Mouse (Mus musculus) liver, embryonic 16.5 days (tissue): ENCODE data around the gene Kcnip4. TPM values are rescaled to one million over a fixed set of nuclear protein-coding genes. Genes with fewer than 3 reads are reported as not detected.

Experiments used
- ATAC-seq: fragments of 200-750 bp; cut with Nextera tagmentation; 2 replicates; pipeline ENCODE4 v1.8.0; 2017; ENCODE audit warnings: low read depth, mild to moderate bottlenecking, moderate number of reproducible peaks, moderate library complexity
- H3K27ac ChIP-seq: fragments of 300-500 bp; sonication (generic); 2 replicates; pipeline ENCODE4 v1.5.1; 2014; ENCODE audit warnings: mild to moderate bottlenecking, low read length
- H3K27me3 ChIP-seq: fragments of 300-500 bp; sonication (generic); 2 replicates; pipeline ENCODE4 v1.6.1; 2014; ENCODE audit warnings: low read depth, low read length, mixed read lengths; ENCODE audit not compliant: control insufficient read depth, insufficient read depth
- H3K36me3 ChIP-seq: fragments of 300-500 bp; sonication (generic); 2 replicates; pipeline ENCODE4 v1.6.1; 2014; ENCODE audit warnings: mild to moderate bottlenecking; ENCODE audit not compliant: control insufficient read depth, insufficient read depth
- H3K4me1 ChIP-seq: fragments of 300-500 bp; sonication (generic); 2 replicates; pipeline ENCODE4 v1.6.1; 2014; ENCODE audit warnings: low read depth, low read length, mixed read lengths; ENCODE audit not compliant: control insufficient read depth
- H3K4me2 ChIP-seq: fragments of 300-500 bp; sonication (generic); 2 replicates; pipeline ENCODE4 v1.6.1; 2014; ENCODE audit warnings: low read depth, low read length, mixed read lengths
- H3K4me3 ChIP-seq: fragments of 300-500 bp; sonication (generic); 2 replicates; pipeline ENCODE4 v1.5.1; 2014; ENCODE audit warnings: low read depth, mild to moderate bottlenecking, low read length
- H3K9ac ChIP-seq: fragments of 300-500 bp; sonication (generic); 2 replicates; pipeline ENCODE4 v1.6.1; 2014; ENCODE audit warnings: low read depth, low read length
- H3K9me3 ChIP-seq: fragments of 300-500 bp; sonication (generic); replicated peaks from 2 replicates; pipeline ENCODE4 v1.6.1; 2016; ENCODE audit warnings: low read length; ENCODE audit not compliant: control insufficient read depth
- WGBS: fragments of 180-500 bp; shearing (Covaris S2); extraction: QIAGEN DNeasy Blood & Tissue Kit; methylation state at CpG from one replicate; pipeline ENCODE4 v1.1.7; 2014; ENCODE audit not compliant: insufficient replicate concordance; 5-methylcytosine and 5-hydroxymethylcytosine counted together
- polyA plus RNA-seq: library from polyadenylated mRNA; unstranded; fragments of >200 nt; fragmentation: Nextera tagmentation; extraction: Ambion mirVana; gene quantifications from 2 replicates; pipeline ENCODE4 v1.2.1, GENCODE M21; 2015

Kcnip4 gene
- 0.04 and 0.09 TPM in 2 replicates for polyA plus RNA-seq

DNA sequence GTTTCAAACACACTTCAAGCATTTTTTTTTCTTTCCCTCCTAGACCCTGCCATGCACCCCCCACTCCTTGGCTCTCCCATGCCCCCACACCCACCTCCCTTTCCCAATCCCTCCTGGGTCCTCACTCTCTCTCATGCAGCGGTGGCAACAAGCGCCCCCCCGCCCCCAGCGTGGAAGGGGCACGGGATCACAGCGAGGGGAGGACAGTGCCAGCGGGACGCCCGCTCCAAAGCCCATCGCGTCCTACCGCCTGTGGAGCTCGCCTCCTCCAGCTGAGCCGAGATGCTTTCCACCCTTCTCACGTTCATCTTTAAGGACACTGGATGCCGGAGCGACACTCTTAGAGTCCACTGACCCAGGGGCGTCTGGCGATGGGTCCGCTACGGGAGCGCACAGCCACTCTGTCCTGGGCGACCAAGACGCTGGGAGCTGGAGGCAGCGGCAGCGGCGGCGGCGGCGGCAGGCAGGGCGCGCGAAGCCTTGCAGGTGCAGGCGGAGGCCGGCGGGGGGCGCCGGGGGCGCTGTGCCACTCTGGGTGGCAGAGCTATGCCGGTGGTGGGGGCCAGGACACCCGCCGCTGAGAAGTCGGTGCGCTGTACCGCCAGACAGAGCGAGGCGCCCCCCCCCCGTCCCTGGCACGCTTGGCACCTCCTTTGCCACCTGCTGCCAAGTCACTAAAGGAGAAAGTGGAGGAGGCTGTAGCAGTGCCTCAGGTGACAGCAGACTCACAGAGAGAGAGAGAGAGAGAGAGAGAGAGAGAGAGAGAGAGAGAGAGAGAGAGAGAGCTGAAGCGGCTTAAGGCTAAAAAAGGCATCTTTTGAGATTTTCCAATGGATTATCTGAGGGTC, at the start of gene Kcnip4:
TSS of gene Kcnip4 (minus strand) at position 514 of the 848 bp plus-strand sequence.
- H3K4me3 ChIP-seq = no peak within 1 kb of the TSS

DNA sequence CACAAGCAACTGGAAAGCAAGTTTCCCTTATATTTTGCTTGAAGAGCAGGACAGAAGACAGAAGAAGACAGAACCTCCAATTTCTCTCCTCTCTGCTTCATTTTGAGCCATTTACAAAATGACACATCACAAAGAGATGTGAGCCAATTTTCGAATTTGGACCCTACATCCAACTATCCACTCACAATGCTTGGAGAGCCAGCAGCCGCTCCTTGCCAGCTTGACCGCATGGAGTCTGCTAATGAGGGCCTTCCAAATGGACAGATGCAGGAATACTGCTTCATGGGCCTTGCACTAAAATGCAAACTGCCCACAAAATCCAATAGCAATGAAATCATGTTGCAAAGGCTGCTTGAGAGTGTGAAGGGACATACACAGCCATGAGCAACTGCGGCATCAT, 47.2 kb upstream of the Kcnip4 start:
- 59% methylated on average over 4 of the region's 4 CpGs for WGBS

More for the DNA sequence above, at the start of gene Kcnip4:
- no peak within 1 kb of the TSS for H3K4me2 ChIP-seq
- H3K9ac ChIP-seq = no peak within 1 kb of the TSS
- no peaks in the 10 kb centered on the region for H3K9me3 ChIP-seq
- peaks cover 8% of the 10 kb centered on the region; the same call in 1 of the 2 replicates for H3K27me3 ChIP-seq
- WGBS = 3% methylated on average over 46 of the region's 50 CpGs
- H3K27ac ChIP-seq = no peak within 1 kb of the TSS
- no peak for ATAC-seq
- H3K36me3 ChIP-seq = no peaks in the 10 kb centered on the region
- H3K4me1 ChIP-seq = no peaks in the 10 kb centered on the region

DNA sequence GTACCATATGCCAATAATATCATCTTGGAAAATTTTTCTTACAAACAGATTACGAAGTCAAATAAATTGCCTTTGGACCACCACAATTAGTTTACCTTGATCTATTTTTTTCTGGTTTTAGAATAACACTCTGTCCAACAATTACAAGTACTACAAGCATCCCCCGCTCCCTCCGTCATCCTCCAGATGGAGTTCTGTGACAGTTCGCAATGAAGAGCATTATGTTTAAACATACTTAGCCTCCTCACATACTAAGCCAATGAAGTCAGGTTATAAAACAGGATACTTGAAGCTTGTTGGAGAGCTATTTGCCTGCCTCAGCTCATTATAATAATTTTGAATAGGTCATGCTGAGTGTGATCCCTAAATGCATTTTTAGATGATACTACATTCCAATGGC, 39.0 kb upstream of the Kcnip4 start:
- no peaks in the 10 kb centered on the region for H3K9me3 ChIP-seq
- no peaks in the 10 kb centered on the region for H3K4me1 ChIP-seq
- no peak overlapping the region for H3K4me3 ChIP-seq
- no peaks in the 10 kb centered on the region for H3K27me3 ChIP-seq
- 72% methylated on average over 4 of the region's 4 CpGs for WGBS
- H3K27ac ChIP-seq = no peak overlapping the region
- H3K9ac ChIP-seq = no peak overlapping the region
- no peak for ATAC-seq
- no peak overlapping the region for H3K4me2 ChIP-seq
- H3K36me3 ChIP-seq = no peaks in the 10 kb centered on the region

More for the DNA sequence above, 47.2 kb upstream of the Kcnip4 start:
- Histone ChIP-seq H3K9me3 (no peaks in the 10 kb centered on the region), H3K27me3 (no peaks in the 10 kb centered on the region), H3K4me2 (no peak overlapping the region), H3K9ac (no peak overlapping the region), H3K27ac (no peak overlapping the region), H3K4me3 (no peak overlapping the region), H3K36me3 (no peaks in the 10 kb centered on the region), H3K4me1 (no peaks in the 10 kb centered on the region)
- no peak for ATAC-seq

DNA sequence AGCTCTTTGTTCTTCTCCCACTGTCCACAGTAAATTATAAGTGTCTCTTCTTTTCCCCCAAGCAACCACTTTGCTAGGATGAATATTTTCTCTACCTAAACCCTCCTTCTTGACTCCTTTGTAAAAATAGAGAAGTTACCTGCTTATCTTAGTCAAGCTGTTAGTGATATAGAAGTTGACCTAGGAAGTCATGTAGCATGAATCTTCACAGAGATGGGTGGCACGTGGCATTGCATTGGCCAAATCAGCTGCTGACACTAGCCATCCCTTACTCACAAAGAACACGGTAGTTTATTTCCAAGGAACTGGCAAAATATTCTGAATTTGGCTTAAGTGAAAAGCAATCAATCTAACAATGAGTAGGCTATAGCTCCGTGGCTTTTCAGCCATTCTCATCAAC, 32.7 kb upstream of the Kcnip4 start:
- no peaks in the 10 kb centered on the region for H3K36me3 ChIP-seq
- H3K4me1 ChIP-seq = no peaks in the 10 kb centered on the region
- H3K4me2 ChIP-seq = no peak overlapping the region
- no peaks in the 10 kb centered on the region for H3K27me3 ChIP-seq
- no peak for ATAC-seq
- 52% methylated on average over 3 of the region's 3 CpGs for WGBS
- H3K9me3 ChIP-seq = no peaks in the 10 kb centered on the region
- H3K9ac ChIP-seq = no peak overlapping the region
- H3K4me3 ChIP-seq = no peak overlapping the region
- no peak overlapping the region for H3K27ac ChIP-seq

DNA sequence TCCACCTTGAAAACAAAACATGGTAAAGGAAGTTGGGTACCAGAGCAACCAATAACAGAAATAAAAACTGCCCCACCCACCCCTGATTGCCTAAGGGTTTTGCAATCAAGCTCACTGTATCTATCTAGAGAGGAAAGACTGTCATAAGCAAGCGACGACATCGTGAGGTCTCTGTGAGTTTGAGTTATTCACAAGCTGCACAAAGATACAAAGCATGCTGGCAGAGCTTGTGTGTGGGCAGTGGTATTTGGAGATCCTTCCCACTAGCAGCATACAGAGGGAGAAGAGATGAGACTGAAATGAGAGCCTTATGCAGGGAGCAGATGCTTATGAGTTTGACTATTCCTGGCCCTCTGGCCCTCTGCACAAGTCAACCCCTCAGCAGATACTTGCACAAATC, 23.2 kb upstream of the Kcnip4 start:
- WGBS = 78% methylated on average over 3 of the region's 3 CpGs
- ATAC-seq = no peak

DNA sequence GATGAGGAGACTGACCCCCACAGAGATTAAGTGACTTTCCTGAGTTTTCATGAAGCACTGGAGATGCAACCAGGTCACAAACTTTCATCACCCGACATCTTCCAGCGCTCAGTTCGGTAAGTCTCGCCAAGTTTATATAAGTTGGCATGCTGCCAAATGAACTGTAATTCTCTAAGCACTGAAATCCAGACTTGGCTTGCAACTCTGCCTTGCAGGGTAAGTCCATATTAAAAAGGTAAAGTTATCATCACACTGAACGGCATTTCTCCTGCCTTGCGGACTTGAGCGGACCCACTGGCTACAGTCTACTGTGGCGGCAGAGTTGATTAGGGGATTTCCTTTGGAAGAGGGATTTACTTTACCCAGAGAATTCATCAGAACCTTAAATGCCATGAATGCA, 4.7 kb upstream of the Kcnip4 start:
- Histone ChIP-seq H3K27me3 (peaks cover 8% of the 10 kb centered on the region; the same call in 1 of the 2 replicates), H3K27ac (no peak overlapping the region), H3K9ac (no peak overlapping the region), H3K9me3 (no peaks in the 10 kb centered on the region), H3K4me1 (no peaks in the 10 kb centered on the region), H3K4me3 (no peak overlapping the region), H3K36me3 (no peaks in the 10 kb centered on the region), H3K4me2 (no peak overlapping the region)
- ATAC-seq = no peak
- 74% methylated on average over 8 of the region's 8 CpGs for WGBS

More for the DNA sequence above, 23.2 kb upstream of the Kcnip4 start:
- Histone ChIP-seq H3K9me3 (no peaks in the 10 kb centered on the region), H3K9ac (no peak overlapping the region), H3K4me2 (no peak overlapping the region), H3K4me1 (no peaks in the 10 kb centered on the region), H3K36me3 (no peaks in the 10 kb centered on the region), H3K27ac (no peak overlapping the region), H3K27me3 (no peaks in the 10 kb centered on the region), H3K4me3 (no peak overlapping the region)

DNA sequence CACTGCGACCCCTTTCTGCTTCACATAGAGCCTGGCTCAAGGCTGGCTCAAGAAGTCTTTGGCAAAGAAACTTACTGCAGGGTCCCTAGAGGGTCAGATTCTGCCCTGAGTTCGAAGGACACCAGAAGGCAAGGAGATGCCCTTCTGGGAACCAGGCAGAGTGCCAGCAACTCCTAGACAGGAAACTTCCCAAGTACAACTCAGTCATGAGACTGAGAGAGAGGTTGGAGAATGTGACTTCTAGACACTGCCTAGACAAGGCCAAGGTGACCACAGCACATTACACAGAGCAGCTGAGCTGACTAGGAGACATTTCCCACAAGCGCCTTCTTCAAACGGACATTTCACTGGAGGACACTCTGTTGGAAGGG, 520 bp upstream of the Kcnip4 start:
- Histone ChIP-seq H3K36me3 (no peaks in the 10 kb centered on the region), H3K9ac (no peak overlapping the region), H3K9me3 (no peaks in the 10 kb centered on the region), H3K27ac (no peak overlapping the region), H3K27me3 (peaks cover 8% of the 10 kb centered on the region; the same call in 1 of the 2 replicates), H3K4me1 (no peaks in the 10 kb centered on the region), H3K4me3 (no peak overlapping the region), H3K4me2 (no peak overlapping the region)
- 50% methylated on average over 4 of the region's 4 CpGs for WGBS
- no peak for ATAC-seq

DNA sequence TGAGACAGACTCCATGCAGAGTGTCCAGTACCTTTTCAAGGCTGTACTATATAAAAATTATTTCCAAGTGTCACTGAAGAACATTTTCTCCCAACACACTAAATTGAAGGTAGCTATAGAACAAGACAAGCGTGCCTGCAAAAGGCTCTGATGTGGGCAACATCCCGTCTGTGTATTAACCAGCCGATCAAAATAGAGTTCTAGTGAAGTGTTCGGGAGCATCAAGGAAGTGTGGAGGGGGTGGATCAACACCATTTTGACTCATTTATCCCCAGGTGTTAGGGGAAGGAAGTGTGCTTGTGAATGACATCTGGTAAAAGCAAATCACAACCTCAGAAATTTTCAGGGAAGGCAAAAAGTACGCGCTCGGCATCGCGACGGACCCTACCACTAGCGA, 712 bp downstream of the Kcnip4 start:
- no peak overlapping the region for H3K9ac ChIP-seq
- 6% methylated on average over 11 of the region's 11 CpGs for WGBS
- H3K27ac ChIP-seq = no peak overlapping the region
- H3K4me2 ChIP-seq = no peak overlapping the region
- peaks cover 8% of the 10 kb centered on the region; the same call in 1 of the 2 replicates for H3K27me3 ChIP-seq
- H3K36me3 ChIP-seq = no peaks in the 10 kb centered on the region
- no peak overlapping the region for H3K4me3 ChIP-seq
- ATAC-seq = no peak
- no peaks in the 10 kb centered on the region for H3K4me1 ChIP-seq
- no peaks in the 10 kb centered on the region for H3K9me3 ChIP-seq

DNA sequence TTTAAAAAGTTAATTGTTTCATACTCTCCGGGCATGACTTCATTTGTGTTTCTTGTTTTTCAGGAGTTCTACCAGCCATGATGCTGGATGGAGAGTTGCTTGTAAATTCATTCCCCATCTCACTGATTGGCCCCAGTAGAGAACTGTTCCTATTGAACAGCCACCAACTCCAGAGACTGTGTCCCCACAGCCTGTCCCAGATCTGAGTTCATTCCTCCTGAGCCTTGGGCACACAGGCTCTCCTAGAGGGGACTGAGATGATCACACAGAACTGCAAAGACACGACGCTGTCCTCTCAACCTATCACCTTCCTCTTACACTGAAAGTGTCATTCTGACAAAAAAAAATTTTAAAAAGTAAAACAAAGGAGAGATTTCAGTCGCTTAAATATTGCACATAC, 1.7 kb downstream of the Kcnip4 start:
- H3K27me3 ChIP-seq = peaks cover 8% of the 10 kb centered on the region; the same call in 1 of the 2 replicates
- H3K4me1 ChIP-seq = no peaks in the 10 kb centered on the region
- no peak for ATAC-seq
- H3K36me3 ChIP-seq = no peaks in the 10 kb centered on the region
- H3K27ac ChIP-seq = no peak overlapping the region
- no peaks in the 10 kb centered on the region for H3K9me3 ChIP-seq
- no peak overlapping the region for H3K9ac ChIP-seq
- no peak overlapping the region for H3K4me2 ChIP-seq
- no peak overlapping the region for H3K4me3 ChIP-seq
- WGBS = 51% methylated on average over 4 of the region's 4 CpGs
